Mouse (Mus musculus) hindbrain, embryonic 14.5 days (tissue): ENCODE measurements around the gene Slc7a11. TPM values are rescaled to one million over a fixed set of nuclear protein-coding genes. Genes with fewer than 3 reads are reported as not detected.
A peak's percentile ranks its signal among the peaks of the same experiment; 100 is the strongest.

Experiments used
- ATAC-seq: fragments of 200-750 bp; cut with Nextera tagmentation; 2 replicates; pipeline ENCODE4 v1.8.0; 2017; ENCODE audit warnings: moderate number of reproducible peaks, mild to moderate bottlenecking, moderate TSS enrichment, moderate library complexity; ENCODE audit not compliant: low FRiP score
- DNase-seq: peaks from one replicate; pipeline ENCODE4 v3.0.0-alpha.2; 2015; ENCODE audit warnings: low spot score
- H3K27ac ChIP-seq: fragments of 300-500 bp; sonication (generic); 2 replicates; pipeline ENCODE4 v1.5.1; 2014; ENCODE audit warnings: mild to moderate bottlenecking, moderate library complexity
- H3K27me3 ChIP-seq: fragments of 300-500 bp; sonication (generic); 2 replicates; pipeline ENCODE4 v1.6.1; 2014; ENCODE audit warnings: mild to moderate bottlenecking, low read length, mixed read lengths; ENCODE audit not compliant: control insufficient read depth, insufficient read depth
- H3K36me3 ChIP-seq: fragments of 300-500 bp; sonication (generic); replicated peaks from 2 replicates; pipeline ENCODE4 v1.6.1; 2014; ENCODE audit not compliant: control insufficient read depth, insufficient read depth
- H3K4me1 ChIP-seq: fragments of 300-500 bp; sonication (generic); replicated peaks from 2 replicates; pipeline ENCODE4 v1.6.1; 2014; ENCODE audit warnings: antibody characterized with exemption, low read length, mixed read lengths; ENCODE audit not compliant: control insufficient read depth, insufficient read depth
- H3K4me2 ChIP-seq: fragments of 300-500 bp; sonication (generic); replicated peaks from 2 replicates; pipeline ENCODE4 v1.6.1; 2014; ENCODE audit warnings: mild to moderate bottlenecking, moderate library complexity
- H3K4me3 ChIP-seq: fragments of 300-500 bp; sonication (generic); replicated peaks from 2 replicates; pipeline ENCODE4 v1.5.1; 2014; ENCODE audit warnings: mild to moderate bottlenecking, low read length
- H3K9ac ChIP-seq: fragments of 300-500 bp; sonication (generic); 2 replicates; pipeline ENCODE4 v1.6.1; 2014
- H3K9me3 ChIP-seq: fragments of 300-500 bp; sonication (generic); 2 replicates; pipeline ENCODE4 v1.6.1; 2016; ENCODE audit warnings: low read length; ENCODE audit not compliant: control insufficient read depth
- WGBS: fragments of 180-500 bp; shearing (Covaris S2); extraction: QIAGEN DNeasy Blood & Tissue Kit; methylation state at CpG from one replicate; pipeline ENCODE4 v1.1.7; 2014; 5-methylcytosine and 5-hydroxymethylcytosine counted together
- polyA plus RNA-seq: library from polyadenylated mRNA; unstranded; fragments of >200 nt; fragmentation: Nextera tagmentation; extraction: Ambion mirVana; gene quantifications from 2 replicates; pipeline ENCODE4 v1.2.1, GENCODE M21; 2014

The Slc7a11 gene
- polyA plus RNA-seq, 1 experiment from 2014 or later, result 6.3 TPM

DNA sequence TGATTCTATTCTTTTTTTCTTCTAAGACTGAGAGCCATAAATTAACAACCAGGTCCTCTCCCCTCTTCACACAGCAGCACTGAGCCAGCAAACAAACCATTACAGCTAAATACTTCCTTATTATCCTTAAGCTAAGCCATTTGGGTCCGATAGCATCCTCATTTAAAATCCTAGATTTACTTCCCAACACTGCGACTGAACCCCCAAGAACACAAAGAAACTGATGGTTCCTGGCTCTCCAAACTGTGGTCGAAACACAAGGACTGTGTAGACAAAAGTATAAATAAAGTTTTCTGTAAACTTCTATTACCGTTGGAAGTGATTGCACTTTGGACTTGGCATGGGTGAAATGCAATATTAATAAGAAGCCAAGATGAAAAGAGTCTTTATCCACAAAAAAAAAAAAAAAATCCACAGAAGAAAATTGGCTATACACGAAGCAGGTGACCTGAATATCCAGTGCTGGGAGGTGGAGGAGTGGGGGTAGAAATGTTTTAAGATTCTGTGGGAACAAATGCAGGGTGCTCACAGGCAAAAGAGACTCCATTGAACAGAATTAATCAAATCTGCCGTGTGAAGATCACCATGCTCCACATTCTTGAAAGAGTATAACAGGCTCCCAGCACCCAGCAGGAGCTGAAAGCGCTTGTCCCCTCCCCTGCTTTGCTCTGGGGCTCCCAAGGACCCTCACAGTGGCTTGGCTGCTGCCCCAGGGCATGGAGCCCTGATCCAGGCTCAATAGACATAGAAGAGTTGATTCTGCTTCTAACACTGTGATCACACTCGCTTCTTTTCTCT is 21.7 kb downstream of the Slc7a11 start:
- DNase-seq (peak; percentile 42), ATAC-seq (peak; percentile 92)
- 0 out of 2 replicates have a peak, but pooled peaks cover 2% of the 10 kb centered on the region for H3K4me1 ChIP-seq
- no peak overlapping the region for H3K4me2 ChIP-seq
- H3K9me3 ChIP-seq, result no peaks in the 10 kb centered on the region
- no peaks in the 10 kb centered on the region for H3K36me3 ChIP-seq
- peak overlapping the region; percentile 70 for H3K27ac ChIP-seq
- 32% methylated on average over 8 of the region's 8 CpGs for WGBS
- H3K4me3 ChIP-seq, result no peak overlapping the region
- H3K27me3 ChIP-seq, result no peaks in the 10 kb centered on the region
- no peak overlapping the region for H3K9ac ChIP-seq

DNA sequence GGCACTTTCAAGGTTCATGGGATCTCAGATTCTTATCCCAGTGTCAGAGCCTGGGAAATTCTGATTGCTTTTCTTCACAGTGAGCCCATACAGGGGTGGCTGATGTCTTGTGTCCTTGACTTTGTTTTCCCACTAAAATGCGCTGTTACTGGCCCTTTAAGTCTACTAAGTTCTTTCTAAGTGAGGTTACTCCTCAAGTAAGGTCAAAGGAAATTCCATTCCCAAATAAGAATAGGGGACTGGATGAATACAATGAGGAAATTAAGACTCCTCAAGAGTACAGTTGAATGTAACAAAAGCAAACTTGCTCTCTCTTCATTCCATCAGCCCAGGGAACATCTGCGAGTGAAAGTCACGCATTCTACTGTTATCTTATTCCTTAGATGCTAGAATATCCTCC is 24.3 kb downstream of the Slc7a11 start:
- H3K4me3 ChIP-seq, result no peak overlapping the region
- H3K9ac ChIP-seq, result no peak overlapping the region
- no peak overlapping the region for H3K27ac ChIP-seq
- DNase-seq (no peak), ATAC-seq (no peak)
- H3K4me1 ChIP-seq, result 0 out of 2 replicates have a peak, but pooled peaks cover 2% of the 10 kb centered on the region
- no peak overlapping the region for H3K4me2 ChIP-seq
- 88% methylated on average over 3 of the region's 3 CpGs for WGBS
- no peaks in the 10 kb centered on the region for H3K9me3 ChIP-seq
- H3K27me3 ChIP-seq, result no peaks in the 10 kb centered on the region
- no peaks in the 10 kb centered on the region for H3K36me3 ChIP-seq

DNA sequence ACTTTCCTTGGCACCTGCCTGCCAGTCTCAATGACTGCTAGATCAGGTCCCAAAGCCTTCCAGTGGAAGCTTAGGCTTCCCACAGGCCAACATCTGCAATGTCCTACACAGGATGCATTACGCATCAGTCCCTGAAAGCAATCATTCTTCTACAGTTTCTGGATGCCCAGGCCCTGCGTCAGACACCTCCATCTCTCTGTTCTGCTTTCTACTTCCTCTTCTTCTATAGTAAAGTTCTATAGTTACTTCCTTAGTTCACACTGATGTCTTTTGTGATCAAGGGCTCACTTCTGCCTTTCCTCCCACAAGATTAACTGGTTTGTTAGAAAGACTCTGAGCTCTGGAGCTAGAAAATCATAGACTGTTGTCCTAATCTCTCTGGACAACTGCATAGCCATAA is 36.6 kb downstream of the Slc7a11 start:
- no peak overlapping the region for H3K4me2 ChIP-seq
- 93% methylated on average over 2 of the region's 2 CpGs for WGBS
- no peak overlapping the region for H3K9ac ChIP-seq
- no peaks in the 10 kb centered on the region for H3K9me3 ChIP-seq
- no peak overlapping the region for H3K27ac ChIP-seq
- no peaks in the 10 kb centered on the region for H3K36me3 ChIP-seq
- H3K4me1 ChIP-seq, result no peaks in the 10 kb centered on the region
- no peak overlapping the region for H3K4me3 ChIP-seq
- DNase-seq (no peak), ATAC-seq (no peak)
- H3K27me3 ChIP-seq, result no peaks in the 10 kb centered on the region

DNA sequence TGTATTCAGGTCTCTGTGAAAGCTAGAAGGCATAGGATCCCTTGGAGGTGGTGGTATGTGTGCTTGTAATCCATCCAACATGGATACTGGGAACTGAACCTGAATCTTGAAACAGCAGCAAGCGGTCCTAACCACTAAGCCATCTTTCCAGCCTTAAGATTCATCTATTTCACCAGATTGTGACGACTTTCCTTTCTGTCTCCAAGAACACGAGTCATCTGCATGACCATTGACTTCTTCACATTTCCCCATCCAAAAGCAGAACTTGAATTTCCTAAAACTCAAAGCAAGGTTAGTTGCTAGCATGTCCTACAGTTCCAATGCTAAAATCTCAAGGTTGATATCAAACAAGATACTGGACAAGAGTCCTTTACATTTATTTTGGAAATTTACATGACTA is 37.5 kb downstream of the Slc7a11 start:
- ATAC-seq, result no peak
- WGBS, result 84% methylated on average over 3 of the region's 3 CpGs
- no peaks in the 10 kb centered on the region for H3K4me1 ChIP-seq
- H3K9me3 ChIP-seq, result no peaks in the 10 kb centered on the region
- no peak overlapping the region for H3K9ac ChIP-seq
- no peaks in the 10 kb centered on the region for H3K36me3 ChIP-seq
- DNase-seq, result no peak
- H3K27me3 ChIP-seq, result no peaks in the 10 kb centered on the region
- H3K4me2 ChIP-seq, result no peak overlapping the region
- H3K27ac ChIP-seq, result no peak overlapping the region
- H3K4me3 ChIP-seq, result no peak overlapping the region

DNA sequence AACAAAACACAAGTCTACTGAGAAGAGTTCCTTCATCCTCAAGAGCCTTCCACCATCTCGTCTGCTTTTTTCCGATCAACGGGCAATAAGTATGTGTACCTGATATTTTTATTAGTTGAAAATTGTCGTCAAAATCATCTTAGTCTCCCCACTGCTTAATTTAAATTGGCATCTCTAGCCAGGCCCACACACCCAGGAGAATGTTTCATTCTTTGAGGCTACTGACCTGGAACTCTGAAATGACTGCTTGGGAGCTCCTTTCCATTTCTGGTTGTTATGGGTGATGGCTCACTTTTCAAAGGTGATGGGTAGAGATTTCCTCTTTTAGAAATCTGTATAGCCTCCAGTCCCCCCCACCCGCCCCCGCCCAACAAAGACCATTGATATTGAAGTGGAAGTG is 54.6 kb downstream of the Slc7a11 start:
- DNase-seq (no peak), ATAC-seq (no peak)
- Histone ChIP-seq H3K4me3 (no peak overlapping the region), H3K4me1 (no peaks in the 10 kb centered on the region), H3K27ac (no peak overlapping the region), H3K27me3 (no peaks in the 10 kb centered on the region), H3K4me2 (no peak overlapping the region), H3K9me3 (peaks cover 8% of the 10 kb centered on the region), H3K36me3 (no peaks in the 10 kb centered on the region), H3K9ac (no peak overlapping the region)
- 71% methylated on average over 6 of the region's 6 CpGs for WGBS

DNA sequence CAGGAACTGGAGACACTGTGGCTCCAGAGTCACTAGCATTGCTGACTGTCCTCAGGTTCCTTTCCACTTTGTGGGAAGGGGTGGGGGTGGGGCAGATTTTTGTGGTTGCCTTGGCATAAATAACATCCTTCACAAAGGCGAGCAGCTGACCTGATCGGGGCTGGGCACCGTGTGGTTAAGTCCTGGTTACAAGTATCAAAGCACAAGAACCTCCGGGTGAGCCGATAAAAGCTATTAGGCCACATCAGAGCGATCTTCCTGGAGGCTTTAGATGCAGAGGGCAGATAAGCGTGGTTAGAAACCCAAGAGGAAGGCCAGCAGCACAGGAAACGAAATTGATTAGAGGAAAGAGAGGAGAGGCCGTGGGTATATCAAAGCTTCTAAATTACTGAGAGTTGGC is 55.1 kb downstream of the Slc7a11 start:
- Histone ChIP-seq H3K4me2 (no peak overlapping the region), H3K4me1 (no peaks in the 10 kb centered on the region), H3K27ac (no peak overlapping the region), H3K4me3 (no peak overlapping the region), H3K36me3 (no peaks in the 10 kb centered on the region), H3K9me3 (peaks cover 8% of the 10 kb centered on the region), H3K27me3 (no peaks in the 10 kb centered on the region), H3K9ac (no peak overlapping the region)
- ATAC-seq, result no peak
- no peak for DNase-seq
- WGBS, result 54% methylated on average over 9 of the region's 9 CpGs

DNA sequence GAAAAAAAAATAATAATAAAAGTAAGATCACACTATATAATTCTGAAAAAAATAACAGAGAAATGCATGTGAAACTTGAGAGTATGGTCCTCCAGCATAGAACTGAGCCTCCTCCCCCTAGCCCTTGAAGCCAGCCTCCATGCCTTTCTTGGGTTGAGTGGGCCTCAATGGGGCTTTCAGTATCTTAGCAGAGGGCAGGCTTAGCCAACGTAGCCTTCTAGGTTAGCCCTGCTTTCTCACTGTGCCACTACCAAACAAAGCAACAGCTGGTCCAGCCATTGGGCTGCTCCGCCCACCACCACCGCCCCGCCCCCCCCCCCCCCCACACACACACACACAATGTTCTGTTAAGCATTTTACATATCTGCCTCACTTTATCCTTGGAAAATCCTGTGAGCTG is 56.1 kb downstream of the Slc7a11 start:
- no peaks in the 10 kb centered on the region for H3K36me3 ChIP-seq
- ATAC-seq (no peak), DNase-seq (no peak)
- peaks cover 5% of the 10 kb centered on the region for H3K4me1 ChIP-seq
- no peak overlapping the region for H3K4me3 ChIP-seq
- H3K27ac ChIP-seq, result no peak overlapping the region
- H3K9ac ChIP-seq, result no peak overlapping the region
- peaks cover 8% of the 10 kb centered on the region for H3K9me3 ChIP-seq
- 29% methylated on average over 4 of the region's 4 CpGs for WGBS
- H3K4me2 ChIP-seq, result no peak overlapping the region
- H3K27me3 ChIP-seq, result no peaks in the 10 kb centered on the region

DNA sequence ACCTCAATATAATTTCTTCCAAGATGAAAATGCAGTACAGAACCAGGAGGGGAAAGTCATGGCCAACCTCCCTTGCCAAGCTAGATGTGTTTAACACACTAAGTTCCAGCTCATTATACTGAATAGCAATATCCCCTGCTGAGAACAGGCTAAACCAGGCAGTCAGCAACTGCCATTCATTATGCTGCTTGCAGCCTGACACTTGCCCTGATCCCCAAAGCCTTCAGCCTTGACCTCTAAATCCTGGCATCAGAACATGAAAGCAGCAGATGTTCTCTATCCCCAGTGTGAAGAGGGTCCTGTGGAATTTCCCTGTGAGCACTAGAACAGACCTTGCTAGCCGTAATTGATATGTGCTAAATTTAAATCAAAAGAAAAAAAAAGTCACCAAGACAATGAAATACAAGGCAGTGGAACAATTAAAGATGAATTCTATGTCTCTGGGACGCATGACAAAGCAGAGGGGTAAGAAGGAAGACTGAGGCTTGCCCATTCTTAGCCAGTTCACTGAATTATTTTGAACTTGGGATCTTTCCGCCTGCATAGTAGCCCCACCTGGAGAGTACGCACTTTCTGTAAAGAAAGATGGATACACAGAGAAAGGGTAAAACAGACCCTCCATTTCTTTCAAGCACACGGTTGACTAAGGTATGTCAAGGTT is 56.7 kb downstream of the Slc7a11 start:
- Histone ChIP-seq H3K4me3 (no peak overlapping the region), H3K27me3 (no peaks in the 10 kb centered on the region), H3K36me3 (no peaks in the 10 kb centered on the region), H3K27ac (no peak overlapping the region), H3K9ac (no peak overlapping the region), H3K4me1 (peaks cover 6% of the 10 kb centered on the region), H3K4me2 (no peak overlapping the region), H3K9me3 (peaks cover 8% of the 10 kb centered on the region)
- 53% methylated on average over 5 of the region's 5 CpGs for WGBS
- peak; percentile 66 for ATAC-seq
- peak; percentile 29 for DNase-seq

DNA sequence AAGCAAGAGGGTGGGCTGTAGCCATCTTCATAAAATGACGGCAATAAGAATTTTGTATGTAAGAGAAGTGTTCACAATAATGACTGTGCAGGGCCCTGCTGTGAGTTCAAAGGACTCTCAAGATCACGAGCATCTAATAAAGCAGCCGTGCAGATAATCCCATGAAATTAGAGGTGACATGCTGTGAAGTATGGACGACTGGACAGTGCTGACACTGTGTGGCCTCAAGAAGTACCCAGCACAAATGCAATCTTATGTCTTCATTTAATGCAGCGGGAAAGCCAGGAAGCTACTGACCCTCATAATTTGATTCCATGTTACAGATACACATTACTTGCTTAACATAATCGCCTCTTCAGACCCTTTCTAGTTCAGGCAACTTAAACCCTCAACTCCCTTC is 57.3 kb downstream of the Slc7a11 start:
- ATAC-seq (no peak), DNase-seq (no peak)
- peaks cover 6% of the 10 kb centered on the region for H3K4me1 ChIP-seq
- H3K9me3 ChIP-seq, result peaks cover 8% of the 10 kb centered on the region
- H3K9ac ChIP-seq, result no peak overlapping the region
- no peak overlapping the region for H3K4me2 ChIP-seq
- H3K4me3 ChIP-seq, result no peak overlapping the region
- no peak overlapping the region for H3K27ac ChIP-seq
- 34% methylated on average over 6 of the region's 6 CpGs for WGBS
- no peaks in the 10 kb centered on the region for H3K27me3 ChIP-seq
- no peaks in the 10 kb centered on the region for H3K36me3 ChIP-seq
